Mouse (Mus musculus) cerebellum, adult 2 months (tissue): ENCODE results near the gene Bbc3.
A peak's percentile ranks its signal among the peaks of the same experiment; 100 is the strongest.

ENCODE experiments used
- CTCF ChIP-seq: fragments of 200-500 bp; IDR thresholded peaks from 2 replicates; pipeline ENCODE4 v1.5.1; 2011; ENCODE audit warnings: low read depth, mild to moderate bottlenecking, control low read depth, low read length, moderate library complexity, borderline replicate concordance; ENCODE audit not compliant: insufficient read depth
- POLR2A ChIP-seq: fragments of 200-500 bp; IDR thresholded peaks from 2 replicates; pipeline ENCODE4 v1.6.1; 2011; ENCODE audit warnings: low read length, control low read depth, borderline replicate concordance; ENCODE audit not compliant: insufficient read depth

GRCm38 (mm10) chr7:16273081-16273765 is 35.0 kb upstream of the Bbc3 start, which contains the start of gene Inafm1:
- no peak for TF ChIP-seq CTCF
- peak; percentile 8; the same call in 1 of the 2 replicates for TF ChIP-seq POLR2A
